Mouse (Mus musculus) cortical plate, adult 2 months (tissue): ENCODE results near the gene Camp.

Experiments used
- CTCF ChIP-seq: fragments of 200-500 bp; IDR thresholded peaks from 2 replicates; pipeline ENCODE4 v1.5.1; 2011; ENCODE audit warnings: mild to moderate bottlenecking, control low read depth, low read length; ENCODE audit not compliant: insufficient read depth; ENCODE audit errors: extremely low read depth
- POLR2A ChIP-seq: fragments of 200-500 bp; IDR thresholded peaks from 2 replicates; pipeline ENCODE4 v1.6.1; 2011; ENCODE audit warnings: mild to moderate bottlenecking, low read length, control low read depth; ENCODE audit not compliant: insufficient read depth; ENCODE audit errors: extremely low read depth

- TF ChIP-seq CTCF, result no peak
- no peak for TF ChIP-seq POLR2A
Observed at GRCm38 (mm10) chr9:109895593-109895992, 46.2 kb upstream of the Camp start.
